Mouse (Mus musculus): Measurements from ENCODE around the gene Ctsa. TPM values are rescaled to one million over a fixed set of nuclear protein-coding genes. Genes with fewer than 3 reads are reported as not detected.

Gene Ctsa
- polyA plus RNA-seq (2015; fragmentation: Nextera tagmentation; extraction: Ambion mirVana): 206 and 211 TPM in 2 replicates

DNA sequence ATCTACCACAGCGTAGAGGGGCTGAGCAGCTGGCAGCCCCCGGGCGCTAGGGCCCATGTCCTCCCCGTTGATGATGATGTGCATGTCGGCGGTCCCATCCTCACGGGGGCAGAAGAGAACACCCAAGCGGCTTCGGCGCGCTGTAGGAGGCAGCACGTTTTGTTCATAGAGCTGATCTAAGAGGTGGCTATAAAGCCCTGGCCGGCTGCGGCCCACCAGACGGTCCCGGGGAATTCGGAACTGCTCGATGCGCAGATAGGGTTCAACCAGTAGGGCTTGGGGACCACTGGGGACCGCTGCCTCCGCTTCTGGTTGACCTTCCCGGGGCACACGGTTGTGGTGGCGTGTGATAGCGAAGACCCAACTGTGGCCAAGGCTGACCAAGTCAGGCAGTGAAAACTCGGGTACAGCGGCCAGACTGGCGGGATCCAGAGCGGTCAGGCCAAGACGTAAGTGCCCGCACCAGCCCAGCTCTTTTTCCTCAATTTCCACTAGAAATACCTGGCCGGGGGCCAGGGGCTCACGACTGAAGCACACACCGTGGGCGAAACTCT lies at the start of gene Ctsa:
Ctsa (plus strand) TSS at position 126 of the 554 bp plus-strand sequence.
- peak within 1 kb of the TSS; percentile 81 for H3K9ac ChIP-seq (replicated peaks; ENCODE audit: low read length)
- H3K4me1 ChIP-seq (ENCODE audit: insufficient read depth, low read length): peaks cover 9% of the 10 kb centered on the region
- ATAC-seq (ENCODE audit: low FRiP score, low TSS enrichment): peak; percentile 74
- H3K4me2 ChIP-seq (replicated peaks; ENCODE audit: low read depth, low read length): peak within 1 kb of the TSS; percentile 94
- H3K9me3 ChIP-seq (ENCODE audit: low read length): no peaks in the 10 kb centered on the region
- H3K27me3 ChIP-seq (ENCODE audit: insufficient read depth, low read length): no peaks in the 10 kb centered on the region
- peaks cover 12% of the 10 kb centered on the region; the same call in 1 of the 2 replicates for H3K36me3 ChIP-seq (ENCODE audit: insufficient read depth, low read length)
- peak within 1 kb of the TSS; percentile 84 for H3K27ac ChIP-seq (ENCODE audit: low read length)
- WGBS: under 1% methylated on average over 35 of the region's 35 CpGs
- H3K4me3 ChIP-seq (ENCODE audit: low read length): peak within 1 kb of the TSS; percentile 70

DNA sequence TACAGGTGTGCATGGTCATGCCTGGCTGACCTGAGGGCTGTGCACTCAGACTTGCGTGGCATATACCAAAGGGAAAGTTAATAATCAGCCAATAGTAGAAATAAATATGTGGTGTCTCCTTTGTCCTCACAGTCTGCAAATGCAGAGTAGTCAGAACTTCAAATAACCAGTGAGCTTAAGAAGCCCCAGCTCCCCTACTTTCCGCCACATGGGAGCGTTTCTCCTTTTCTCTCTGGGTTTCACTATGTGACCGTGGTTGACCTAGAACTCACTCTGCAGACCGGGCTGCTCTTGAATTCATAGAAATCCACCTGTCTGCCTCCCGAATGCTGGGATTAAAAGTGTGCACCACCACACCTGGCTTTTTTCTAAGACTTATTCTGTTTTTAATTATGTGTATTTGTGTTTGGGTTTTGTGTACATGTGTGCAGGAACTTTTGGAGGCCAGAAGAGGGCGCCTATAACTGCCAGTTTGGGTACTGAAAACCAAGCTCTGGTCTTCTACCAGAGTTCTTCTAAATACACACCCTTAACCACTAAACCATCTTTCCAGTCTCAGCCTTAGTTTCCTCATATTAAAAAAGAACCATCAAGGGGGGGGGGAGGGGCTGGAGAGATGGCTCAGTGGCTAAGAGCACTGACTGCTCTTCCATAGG lies 48.6 kb upstream of the Ctsa start:
- no peak overlapping the region for H3K4me3 ChIP-seq (ENCODE audit: low read length)
- 66% methylated on average over 7 of the region's 7 CpGs for WGBS
- H3K4me1 ChIP-seq (ENCODE audit: insufficient read depth, low read length): peaks cover 25% of the 10 kb centered on the region
- peaks cover 1% of the 10 kb centered on the region; the same call in 1 of the 2 replicates for H3K36me3 ChIP-seq (ENCODE audit: insufficient read depth, low read length)
- no peak for ATAC-seq (ENCODE audit: low FRiP score, low TSS enrichment)
- no peak overlapping the region for H3K27ac ChIP-seq (ENCODE audit: low read length)
- H3K9me3 ChIP-seq (ENCODE audit: low read length): no peaks in the 10 kb centered on the region
- H3K27me3 ChIP-seq (ENCODE audit: insufficient read depth, low read length): no peaks in the 10 kb centered on the region
- no peak overlapping the region for H3K4me2 ChIP-seq (replicated peaks; ENCODE audit: low read depth, low read length)
- no peak overlapping the region for H3K9ac ChIP-seq (replicated peaks; ENCODE audit: low read length)

DNA sequence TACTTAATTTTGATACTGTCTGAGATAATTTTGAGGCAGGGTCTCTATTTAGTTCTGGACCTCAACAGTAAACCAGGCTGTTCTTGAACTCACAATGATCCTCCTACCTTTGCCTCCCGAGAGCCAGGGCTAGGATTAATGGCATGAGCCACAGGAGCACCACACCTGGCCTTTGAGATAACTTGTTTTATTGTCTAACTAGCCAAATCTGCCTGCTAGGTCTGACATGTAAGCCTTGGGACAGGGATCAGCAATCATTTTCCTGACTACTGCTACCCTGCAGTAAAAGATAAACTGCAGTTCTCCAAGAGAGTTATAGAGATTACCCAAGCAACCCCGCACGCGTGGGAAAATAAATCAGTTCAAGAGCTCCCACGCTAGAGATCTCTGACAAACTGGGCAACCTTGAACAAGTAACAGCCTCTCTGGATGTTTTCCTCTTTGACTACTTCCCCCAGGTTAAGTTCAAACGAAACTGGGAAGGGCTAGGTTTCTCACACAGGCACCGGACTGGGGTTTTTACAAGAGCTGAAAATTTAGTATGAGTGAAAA lies 47.7 kb upstream of the Ctsa start:
- peak overlapping the region; percentile 69 for H3K4me3 ChIP-seq (ENCODE audit: low read length)
- H3K9me3 ChIP-seq (ENCODE audit: low read length): no peaks in the 10 kb centered on the region
- peak overlapping the region; percentile 85 for H3K9ac ChIP-seq (replicated peaks; ENCODE audit: low read length)
- peaks cover 3% of the 10 kb centered on the region; the same call in 1 of the 2 replicates for H3K36me3 ChIP-seq (ENCODE audit: insufficient read depth, low read length)
- H3K27ac ChIP-seq (ENCODE audit: low read length): peak overlapping the region; percentile 91
- H3K4me2 ChIP-seq (replicated peaks; ENCODE audit: low read depth, low read length): peak overlapping the region; percentile 88
- whole genome bisulfite sequencing: 3% methylated on average over 7 of the region's 7 CpGs
- H3K4me1 ChIP-seq (ENCODE audit: insufficient read depth, low read length): peaks cover 25% of the 10 kb centered on the region
- H3K27me3 ChIP-seq (ENCODE audit: insufficient read depth, low read length): no peaks in the 10 kb centered on the region
- no peak for ATAC-seq (ENCODE audit: low FRiP score, low TSS enrichment)

DNA sequence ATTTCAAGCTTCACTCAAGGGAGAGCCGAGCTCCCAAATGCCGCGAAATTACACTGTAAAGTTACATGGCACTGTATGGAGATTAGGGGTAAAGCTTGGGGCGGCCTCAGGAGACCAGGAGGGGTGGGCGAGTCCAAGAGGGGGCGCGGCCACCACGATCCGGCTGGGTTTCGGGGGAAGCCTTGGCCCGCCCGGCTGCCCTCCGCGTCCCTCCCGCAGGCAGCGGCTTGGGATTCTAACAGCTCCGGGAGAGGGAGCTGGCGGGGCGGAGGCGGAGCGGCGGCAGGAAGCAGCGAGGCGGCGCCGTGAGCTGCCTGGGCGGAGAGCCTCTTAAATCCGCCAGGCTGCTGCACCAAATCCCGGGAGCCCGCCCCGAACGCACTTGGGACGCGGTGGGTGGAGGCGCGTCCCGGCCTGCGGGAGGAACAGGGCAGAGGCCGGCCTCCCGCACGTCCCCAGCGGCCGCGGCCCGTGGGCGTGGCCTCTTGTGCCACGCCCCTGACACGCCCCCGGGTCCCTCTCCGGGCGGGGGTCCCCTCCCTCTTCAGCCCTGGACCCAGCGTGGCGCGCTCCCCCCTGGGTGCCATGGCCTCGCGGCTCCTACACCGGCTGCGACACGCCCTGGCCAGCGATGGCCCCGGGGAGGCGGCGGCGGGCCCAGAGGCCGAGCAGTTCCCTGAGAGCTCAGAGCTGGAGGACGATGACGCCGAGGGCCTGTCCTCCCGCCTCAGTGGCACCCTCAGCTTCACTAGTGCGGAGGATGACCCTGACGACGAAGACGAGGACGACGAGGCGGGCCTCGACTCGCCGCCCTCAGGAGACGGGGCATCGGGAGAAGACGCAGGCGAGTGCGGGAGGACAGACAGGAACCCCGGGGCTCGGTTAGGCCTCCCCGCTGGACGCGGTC lies 46.9 kb upstream of the Ctsa start, which contains the start of gene Snx21:
Snx21 (plus strand) TSS at position 343 of the 907 bp plus-strand sequence.
- peak; percentile 94 for ATAC-seq (ENCODE audit: low FRiP score, low TSS enrichment)
- Histone ChIP-seq H3K4me2 (replicated peaks; ENCODE audit: low read depth, low read length) (peak within 1 kb of the TSS; percentile 88), H3K9ac (replicated peaks; ENCODE audit: low read length) (peak within 1 kb of the TSS; percentile 85), H3K27ac (ENCODE audit: low read length) (peak within 1 kb of the TSS; percentile 91), H3K36me3 (ENCODE audit: insufficient read depth, low read length) (peaks cover 3% of the 10 kb centered on the region; the same call in 1 of the 2 replicates), H3K4me3 (ENCODE audit: low read length) (peak within 1 kb of the TSS; percentile 69), H3K4me1 (ENCODE audit: insufficient read depth, low read length) (peaks cover 25% of the 10 kb centered on the region), H3K27me3 (ENCODE audit: insufficient read depth, low read length) (no peaks in the 10 kb centered on the region), H3K9me3 (ENCODE audit: low read length) (no peaks in the 10 kb centered on the region)
- under 1% methylated on average over 80 of the region's 89 CpGs for WGBS

DNA sequence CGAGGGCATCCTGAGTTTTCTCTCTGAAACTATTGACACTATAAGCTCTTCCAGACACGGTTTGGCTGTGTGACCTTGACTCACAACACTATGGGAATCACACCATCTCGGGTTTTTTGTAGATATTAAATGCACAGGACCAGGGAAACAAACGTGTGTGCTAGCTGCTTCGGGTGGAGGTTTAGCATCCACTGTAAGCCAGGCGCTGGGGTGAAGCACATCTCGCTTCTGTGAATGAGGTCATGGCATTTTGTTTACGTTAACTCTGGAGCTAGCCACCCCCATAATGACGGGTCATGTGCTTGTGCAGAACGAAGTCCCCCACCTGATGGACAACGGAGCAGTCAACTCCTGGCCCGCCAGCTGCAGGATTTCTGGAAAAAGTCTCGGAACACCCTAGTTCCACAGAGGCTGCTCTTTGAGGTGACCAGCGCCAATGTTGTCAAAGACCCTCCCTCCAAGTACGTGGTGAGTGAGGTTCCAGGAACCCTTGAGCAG lies 46.2 kb upstream of the Ctsa start:
- Histone ChIP-seq H3K9me3 (ENCODE audit: low read length) (no peaks in the 10 kb centered on the region), H3K4me1 (ENCODE audit: insufficient read depth, low read length) (peaks cover 25% of the 10 kb centered on the region), H3K27me3 (ENCODE audit: insufficient read depth, low read length) (no peaks in the 10 kb centered on the region), H3K27ac (ENCODE audit: low read length) (peak overlapping the region; percentile 91; the same call in 1 of the 2 replicates), H3K4me3 (ENCODE audit: low read length) (peak overlapping the region; percentile 69), H3K36me3 (ENCODE audit: insufficient read depth, low read length) (peaks cover 6% of the 10 kb centered on the region; the same call in 1 of the 2 replicates), H3K9ac (replicated peaks; ENCODE audit: low read length) (peak overlapping the region; percentile 85), H3K4me2 (replicated peaks; ENCODE audit: low read depth, low read length) (peak overlapping the region; percentile 88)
- WGBS: 7% methylated on average over 15 of the region's 15 CpGs
- ATAC-seq (ENCODE audit: low FRiP score, low TSS enrichment): no peak; the same call in none of the 2 replicates

DNA sequence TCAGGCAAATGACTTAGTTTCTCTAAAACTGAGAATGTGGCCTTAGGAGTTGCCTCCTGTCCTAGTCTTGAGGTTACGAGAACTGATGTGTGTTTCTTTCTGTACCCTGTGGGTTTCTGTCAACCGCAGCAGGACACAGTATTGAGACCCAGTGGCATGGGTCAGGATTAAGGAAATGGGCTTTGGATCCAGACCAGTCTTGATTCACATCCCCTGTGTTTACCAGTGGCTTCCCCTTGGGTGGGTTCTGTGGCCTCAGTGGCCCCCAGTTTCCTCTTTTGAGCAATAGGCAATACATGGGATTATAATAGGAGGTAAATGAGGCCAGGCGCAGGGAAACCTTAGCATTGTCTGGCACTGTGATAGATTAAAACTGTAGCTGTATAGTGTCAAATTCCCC lies 45.6 kb upstream of the Ctsa start:
- H3K9ac ChIP-seq (replicated peaks; ENCODE audit: low read length): peak overlapping the region; percentile 85
- 85% methylated on average over 3 of the region's 3 CpGs for WGBS
- ATAC-seq (ENCODE audit: low FRiP score, low TSS enrichment): no peak
- peaks cover 25% of the 10 kb centered on the region for H3K4me1 ChIP-seq (ENCODE audit: insufficient read depth, low read length)
- no peak overlapping the region for H3K27ac ChIP-seq (ENCODE audit: low read length)
- peak overlapping the region; percentile 69 for H3K4me3 ChIP-seq (ENCODE audit: low read length)
- no peaks in the 10 kb centered on the region for H3K9me3 ChIP-seq (ENCODE audit: low read length)
- H3K36me3 ChIP-seq (ENCODE audit: insufficient read depth, low read length): peaks cover 12% of the 10 kb centered on the region; the same call in 1 of the 2 replicates
- H3K4me2 ChIP-seq (replicated peaks; ENCODE audit: low read depth, low read length): peak overlapping the region; percentile 88
- no peaks in the 10 kb centered on the region for H3K27me3 ChIP-seq (ENCODE audit: insufficient read depth, low read length)

DNA sequence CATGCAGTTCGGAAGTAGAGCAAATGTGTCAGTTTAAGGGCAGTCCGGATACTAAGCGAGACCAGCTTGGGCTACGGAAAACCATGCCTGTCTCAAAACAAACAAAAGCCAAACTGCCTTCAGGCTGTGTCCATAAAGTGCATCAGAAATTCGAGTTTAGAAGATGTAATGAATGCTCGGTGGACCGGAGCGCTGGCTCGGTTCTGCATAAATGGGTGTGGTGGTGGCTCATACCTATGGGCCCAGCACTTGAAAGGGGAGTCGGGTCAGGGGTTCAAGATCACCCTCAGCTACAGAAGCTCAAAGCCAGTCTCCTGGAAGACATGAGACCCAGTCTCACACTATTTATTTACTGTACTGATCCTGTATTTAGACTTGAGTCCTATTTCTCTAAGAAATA lies 44.9 kb upstream of the Ctsa start:
- H3K9ac ChIP-seq (replicated peaks; ENCODE audit: low read length): 0 out of 2 replicates have a peak overlapping the region, but pooled peaks have one; percentile 6
- 69% methylated on average over 10 of the region's 10 CpGs for WGBS
- H3K4me1 ChIP-seq (ENCODE audit: insufficient read depth, low read length): peaks cover 25% of the 10 kb centered on the region
- H3K4me2 ChIP-seq (replicated peaks; ENCODE audit: low read depth, low read length): no peak overlapping the region
- H3K27me3 ChIP-seq (ENCODE audit: insufficient read depth, low read length): no peaks in the 10 kb centered on the region
- no peak overlapping the region for H3K27ac ChIP-seq (ENCODE audit: low read length)
- H3K9me3 ChIP-seq (ENCODE audit: low read length): no peaks in the 10 kb centered on the region
- no peak overlapping the region for H3K4me3 ChIP-seq (ENCODE audit: low read length)
- no peak for ATAC-seq (ENCODE audit: low FRiP score, low TSS enrichment)
- H3K36me3 ChIP-seq (ENCODE audit: insufficient read depth, low read length): peaks cover 20% of the 10 kb centered on the region

DNA sequence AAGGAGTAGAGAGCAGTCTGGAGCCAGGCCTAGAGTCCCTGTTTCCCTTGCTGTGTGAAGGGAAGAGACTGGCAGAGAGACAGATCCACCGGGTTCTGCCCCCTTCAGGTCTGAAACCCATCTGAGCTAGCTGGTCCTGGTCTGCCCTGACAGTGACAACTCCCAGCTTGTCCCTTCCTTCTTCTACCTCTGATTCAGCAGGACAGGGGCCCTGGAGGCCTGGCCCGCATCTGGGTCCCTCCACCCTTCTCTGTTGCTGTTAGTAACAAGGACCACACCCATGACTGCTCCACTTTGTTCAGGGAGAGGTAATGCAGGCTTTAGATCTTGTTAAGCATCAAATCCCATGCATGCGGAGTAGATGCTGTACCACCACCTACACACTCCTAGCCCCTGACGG lies 44.3 kb upstream of the Ctsa start:
- H3K4me2 ChIP-seq (replicated peaks; ENCODE audit: low read depth, low read length): no peak overlapping the region
- no peak overlapping the region for H3K9ac ChIP-seq (replicated peaks; ENCODE audit: low read length)
- H3K4me1 ChIP-seq (ENCODE audit: insufficient read depth, low read length): peaks cover 25% of the 10 kb centered on the region
- no peak for ATAC-seq (ENCODE audit: low FRiP score, low TSS enrichment)
- H3K4me3 ChIP-seq (ENCODE audit: low read length): no peak overlapping the region
- H3K27me3 ChIP-seq (ENCODE audit: insufficient read depth, low read length): no peaks in the 10 kb centered on the region
- no peak overlapping the region for H3K27ac ChIP-seq (ENCODE audit: low read length)
- H3K9me3 ChIP-seq (ENCODE audit: low read length): no peaks in the 10 kb centered on the region
- peaks cover 25% of the 10 kb centered on the region for H3K36me3 ChIP-seq (ENCODE audit: insufficient read depth, low read length)
- 55% methylated on average over 4 of the region's 4 CpGs for WGBS

DNA sequence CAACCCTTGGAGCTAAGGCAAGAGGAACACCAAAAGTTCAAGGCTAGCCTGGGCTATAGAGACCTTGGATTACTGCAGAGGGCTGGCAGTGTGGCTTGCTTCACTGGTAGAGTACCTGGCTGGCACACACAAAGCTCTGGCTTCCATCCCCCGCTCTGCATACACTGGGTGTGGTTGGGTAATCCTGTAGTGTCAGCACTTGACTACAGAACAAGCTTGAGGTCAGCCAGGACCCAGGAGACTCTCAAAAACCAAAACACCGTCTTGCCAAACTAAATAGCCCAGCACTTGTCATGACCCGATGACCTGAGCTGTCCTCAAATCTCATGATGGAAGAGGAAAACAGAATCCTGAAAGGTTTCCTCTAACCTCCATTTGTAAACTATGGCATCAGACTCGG lies 42.2 kb upstream of the Ctsa start:
- H3K9me3 ChIP-seq (ENCODE audit: low read length): no peaks in the 10 kb centered on the region
- no peak overlapping the region for H3K9ac ChIP-seq (replicated peaks; ENCODE audit: low read length)
- no peak overlapping the region for H3K27ac ChIP-seq (ENCODE audit: low read length)
- peaks cover 15% of the 10 kb centered on the region for H3K4me1 ChIP-seq (ENCODE audit: insufficient read depth, low read length)
- no peak for ATAC-seq (ENCODE audit: low FRiP score, low TSS enrichment)
- peaks cover 36% of the 10 kb centered on the region for H3K36me3 ChIP-seq (ENCODE audit: insufficient read depth, low read length)
- no peak overlapping the region for H3K4me2 ChIP-seq (replicated peaks; ENCODE audit: low read depth, low read length)
- H3K4me3 ChIP-seq (ENCODE audit: low read length): no peak overlapping the region
- no peaks in the 10 kb centered on the region for H3K27me3 ChIP-seq (ENCODE audit: insufficient read depth, low read length)
- WGBS: 79% methylated on average over 4 of the region's 4 CpGs

Data from kidney, embryonic 16.5 days (tissue).